Mouse (Mus musculus) olfactory bulb, adult 2 months (tissue): ENCODE data around the gene Slc44a5.

ENCODE experiments used
- CTCF ChIP-seq: fragments of 200-500 bp; IDR thresholded peaks from 2 replicates; pipeline ENCODE4 v1.5.1; 2012; ENCODE audit warnings: low read depth, mild to moderate bottlenecking, low read length, moderate library complexity; ENCODE audit not compliant: insufficient read depth
- POLR2A ChIP-seq: fragments of 200-500 bp; IDR thresholded peaks from 2 replicates; pipeline ENCODE4 v1.6.1; 2012; ENCODE audit warnings: mild to moderate bottlenecking, low read depth, low read length, moderate library complexity; ENCODE audit not compliant: insufficient read depth

DNA sequence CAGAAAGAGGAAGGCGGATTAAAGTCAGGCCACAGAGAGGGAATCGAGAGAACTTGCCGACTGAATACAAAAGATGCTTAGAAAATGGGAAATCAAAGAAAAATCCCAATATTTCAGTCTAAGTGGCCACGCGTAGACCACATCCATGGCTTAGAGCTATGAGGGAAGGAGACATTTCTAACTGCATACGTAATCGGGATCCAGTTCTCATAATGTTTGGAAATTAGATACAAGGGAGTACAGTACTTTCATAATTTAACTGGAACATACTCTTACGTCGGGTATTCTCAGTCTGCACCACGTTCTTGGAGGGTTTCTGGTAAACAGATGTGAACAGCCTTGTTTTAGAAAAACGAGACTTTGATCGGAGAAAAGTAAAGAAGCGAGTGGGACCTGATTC lies 229.1 kb downstream of the Slc44a5 start:
- TF ChIP-seq CTCF = no peak
- no peak for TF ChIP-seq POLR2A
